Mouse (Mus musculus) MEL (cell line): ENCODE measurements around the gene Dlg2.

Source experiments
- CHD2 ChIP-seq: IDR thresholded peaks from 2 replicates; pipeline ENCODE4 v1.6.1; 2011; ENCODE audit warnings: low read length, improper control_type of control experiment
- CTCF ChIP-seq, 3 experiments: IDR thresholded peaks in 2 of 3; conservative IDR thresholded peaks in 1 of 3; 2 replicates each; pipeline ENCODE4 v1.5.1; 2011 to 2012; ENCODE audit warnings: low read length in 3 of 3, low read depth in 2 of 3, mild to moderate bottlenecking in 2 of 3, improper control_type of control experiment in 1 of 3, inconsistent platforms in 1 of 3, mixed read lengths in 1 of 3, moderate library complexity in 1 of 3; ENCODE audit not compliant: control insufficient read depth in 1 of 3, insufficient read depth in 1 of 3, poor library complexity in 1 of 3, severe bottlenecking in 1 of 3
- EP300 ChIP-seq, 2 experiments: IDR thresholded peaks; 2 replicates each; pipeline ENCODE4 v1.6.1; 2011; ENCODE audit warnings: improper control_type of control experiment in 2 of 2, low read length in 2 of 2, low read depth in 1 of 2, mild to moderate bottlenecking in 1 of 2
- ETS1 ChIP-seq: IDR thresholded peaks from 2 replicates; pipeline ENCODE4 v1.6.1; 2012; ENCODE audit warnings: low read depth, mild to moderate bottlenecking, inconsistent platforms, low read length, improper control_type of control experiment, moderate library complexity
- HCFC1 ChIP-seq: IDR thresholded peaks from 2 replicates; pipeline ENCODE4 v1.6.1; 2012; ENCODE audit warnings: low read depth, mild to moderate bottlenecking, inconsistent platforms, low read length, improper control_type of control experiment, moderate library complexity
- MEF2A ChIP-seq: IDR thresholded peaks from 2 replicates; pipeline ENCODE4 v1.6.1; 2014; ENCODE audit warnings: low read depth, mild to moderate bottlenecking, inconsistent platforms, low read length, improper control_type of control experiment; ENCODE audit not compliant: poor library complexity, insufficient replicate concordance, severe bottlenecking; ENCODE audit errors: extremely low read depth
- MXI1 ChIP-seq: IDR thresholded peaks from 2 replicates; pipeline ENCODE4 v1.6.1; 2011; ENCODE audit warnings: mild to moderate bottlenecking, low read depth, low read length, improper control_type of control experiment
- MYB ChIP-seq: IDR thresholded peaks from 2 replicates; pipeline ENCODE4 v1.6.1; 2011; ENCODE audit warnings: mild to moderate bottlenecking, low read depth, low read length, improper control_type of control experiment
- POLR2A ChIP-seq, 2 experiments: IDR thresholded peaks; 2 replicates each; pipeline ENCODE4 v1.6.1; 2011 to 2012; ENCODE audit warnings: low read length in 2 of 2, mild to moderate bottlenecking in 2 of 2, control low read depth in 1 of 2, improper control_type of control experiment in 1 of 2, low read depth in 1 of 2, moderate library complexity in 1 of 2; ENCODE audit not compliant: control insufficient read depth in 1 of 2, insufficient read depth in 1 of 2, poor library complexity in 1 of 2
- RAD21 ChIP-seq: IDR thresholded peaks from 2 replicates; pipeline ENCODE4 v1.6.1; 2011; ENCODE audit warnings: mild to moderate bottlenecking, low read depth, low read length, improper control_type of control experiment
- TAL1 ChIP-seq: IDR thresholded peaks from 2 replicates; pipeline ENCODE4 v1.6.1; 2012; ENCODE audit warnings: mild to moderate bottlenecking, inconsistent platforms, low read length, moderate library complexity, mixed read lengths
- TBP ChIP-seq: IDR thresholded peaks from 2 replicates; pipeline ENCODE4 v1.8.0; 2011; ENCODE audit warnings: low read depth, low read length, improper control_type of control experiment
- USF1 ChIP-seq: IDR thresholded peaks from 2 replicates; pipeline ENCODE4 v1.6.1; 2014; ENCODE audit warnings: low read depth, mild to moderate bottlenecking, inconsistent platforms, low read length, improper control_type of control experiment, moderate library complexity
- ZNF384 ChIP-seq: IDR thresholded peaks from 2 replicates; pipeline ENCODE4 v1.6.1; 2012; ENCODE audit warnings: low read depth, mild to moderate bottlenecking, inconsistent platforms, low read length, improper control_type of control experiment

DNA sequence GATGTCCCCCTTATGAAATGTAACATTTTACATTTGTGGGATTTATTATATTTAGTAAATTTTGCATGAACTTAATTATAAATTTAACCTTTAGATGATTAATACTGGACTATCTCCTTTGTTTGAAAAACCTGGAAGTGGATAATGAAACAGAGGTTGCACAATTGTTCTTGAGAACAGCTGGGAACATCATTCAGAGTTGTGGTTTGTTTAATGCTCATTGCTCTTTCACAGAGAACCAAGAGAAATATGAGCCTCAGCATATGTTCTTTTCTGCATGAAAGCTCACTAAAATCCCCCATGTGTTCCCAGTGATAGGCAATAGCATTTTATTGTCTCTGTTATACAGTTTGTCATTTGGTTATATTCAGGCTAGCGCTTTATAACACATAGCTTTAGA, 1049.4 kb downstream of the Dlg2 start:
- no peak for TF ChIP-seq CTCF (IDR thresholded peaks at IDR 0.05 in 2 of 3, conservative IDR thresholded peaks at IDR 0.05 in 1 of 3; ENCODE audit: control insufficient read depth in 1 of 3, insufficient read depth in 1 of 3, low read depth in 2 of 3, low read length in 3 of 3, poor library complexity in 1 of 3, severe bottlenecking in 1 of 3)
- TF ChIP-seq USF1 = no peak
- no peak for TF ChIP-seq ETS1
- no peak for TF ChIP-seq EP300 (IDR thresholded peaks at IDR 0.05; ENCODE audit: low read depth in 1 of 2, low read length in 2 of 2)
- no peak for TF ChIP-seq POLR2A (IDR thresholded peaks at IDR 0.05; ENCODE audit: control insufficient read depth in 1 of 2, insufficient read depth in 1 of 2, low read depth in 1 of 2, low read length in 2 of 2, poor library complexity in 1 of 2)
- TF ChIP-seq ZNF384 = no peak
- no peak for TF ChIP-seq RAD21
- TF ChIP-seq MEF2A = no peak
- no peak for TF ChIP-seq MYB
- no peak for TF ChIP-seq HCFC1
- TF ChIP-seq TAL1 = no peak
- no peak for TF ChIP-seq CHD2
- TF ChIP-seq MXI1 = no peak
- no peak for TF ChIP-seq TBP
